ENCODE assay signal across 27 mouse cellular contexts in the genomic region with DNA sequence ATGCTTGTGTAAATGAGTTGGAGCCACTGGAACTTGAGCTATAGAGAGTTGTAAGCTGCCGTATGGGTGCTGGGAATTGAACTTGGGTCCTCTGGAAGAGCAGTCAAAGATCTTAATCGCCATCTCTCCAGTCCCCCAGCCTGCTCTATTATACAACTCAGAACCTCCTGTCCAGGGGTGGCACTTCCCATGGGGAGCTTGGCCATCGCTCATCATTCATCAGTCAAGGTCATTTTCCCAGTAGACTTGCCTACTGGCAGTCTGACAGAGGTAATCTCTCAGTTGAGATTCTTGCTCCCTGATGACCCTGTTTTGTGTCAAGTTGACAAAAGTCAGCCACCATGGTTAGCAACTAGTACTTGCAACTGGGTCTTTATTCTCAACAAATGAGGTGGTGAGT.
"Had no signal": no experiment of that assay in that cellular context is flagged by ENCODE, and none has a peak within 500 bp of the region (broad histone marks: within the 10 kb centered on the region; RNA-seq: fewer than 3 reads in every experiment).

No protein-coding gene starts in this region.

- H3K36me3 ChIP-seq: heart, embryonic 13.5 days; heart, embryonic 15.5 days; hindbrain, embryonic 12.5 days; intestine, embryonic 15.5 days; liver, embryonic 13.5 days; liver, embryonic 15.5 days had no signal

- H3K4me2 ChIP-seq: heart, embryonic 13.5 days; heart, embryonic 15.5 days; hindbrain, embryonic 12.5 days; hindbrain, embryonic 14.5 days; intestine, embryonic 15.5 days; limb, embryonic 12.5 days; liver, embryonic 11.5 days; liver, embryonic 13.5 days; liver, embryonic 15.5 days had no signal

- H3K9ac ChIP-seq: heart, embryonic 13.5 days; heart, embryonic 15.5 days; hindbrain, embryonic 12.5 days; hindbrain, embryonic 14.5 days; intestine, embryonic 15.5 days; limb, embryonic 12.5 days; liver, embryonic 13.5 days; liver, embryonic 15.5 days; liver, postnatal 0 days had no signal

- H3K27ac ChIP-seq: gastrocnemius, adult 2 months; heart, adult 2 months; heart, embryonic 13.5 days; heart, embryonic 15.5 days; hindbrain, embryonic 10.5 days; hindbrain, embryonic 12.5 days; hindbrain, embryonic 14.5 days; intestine, embryonic 15.5 days; left cerebral cortex, adult 2 months; limb, embryonic 10.5 days; limb, embryonic 12.5 days; liver, embryonic 13.5 days; liver, embryonic 15.5 days had no signal

- ATAC-seq: hindbrain, embryonic 16.5 days; inflammation-experienced regulatory T-cells, adult 6 months; intestine, embryonic 15.5 days; intestine, postnatal 0 days; liver, postnatal 0 days had no signal

- H3K4me1 ChIP-seq: heart, embryonic 13.5 days; heart, embryonic 15.5 days; hindbrain, embryonic 10.5 days; hindbrain, embryonic 12.5 days; intestine, embryonic 15.5 days; limb, embryonic 10.5 days; limb, embryonic 12.5 days; liver, embryonic 13.5 days; liver, embryonic 15.5 days had no signal

- H3K27me3 ChIP-seq: heart, embryonic 13.5 days; heart, embryonic 15.5 days; hindbrain, embryonic 12.5 days; intestine, embryonic 15.5 days; limb, embryonic 12.5 days; liver, embryonic 13.5 days; liver, embryonic 15.5 days had no signal

- H3K9me3 ChIP-seq: heart, embryonic 13.5 days; heart, embryonic 15.5 days; hindbrain, embryonic 10.5 days; hindbrain, embryonic 12.5 days; intestine, embryonic 15.5 days; limb, embryonic 10.5 days; limb, embryonic 12.5 days; liver, embryonic 13.5 days; liver, embryonic 15.5 days had no signal

- H3K4me3 ChIP-seq: gastrocnemius, adult 2 months; heart, adult 2 months; heart, embryonic 13.5 days; heart, embryonic 15.5 days; hindbrain, embryonic 10.5 days; hindbrain, embryonic 12.5 days; intestine, embryonic 15.5 days; layer of hippocampus, adult 2 months; left cerebral cortex, adult 2 months; limb, embryonic 10.5 days; limb, embryonic 12.5 days; liver, embryonic 13.5 days; liver, embryonic 15.5 days had no signal

- DNase-seq: gastrocnemius, adult 2 months; gastrocnemius, postnatal 10 days; gastrocnemius, postnatal 25 days; heart, postnatal 36 days; kidney, adult 18-20 months; kidney, adult 8-10 months; kidney, postnatal 10 days; kidney, postnatal 4 days; liver; liver, embryonic 13.5 days; liver, postnatal 0 days had no signal
